Comparison of ENCODE assay signal across 26 mouse cellular contexts in genomic region chr8:119632909-119633308, GRCm38 (mm10). TPM values are rescaled to one million over a fixed set of nuclear protein-coding genes. Genes with fewer than 3 reads are reported as not detected.
DNase-seq lines count a peak whose midpoint lies in the region; ATAC-seq and TF ChIP-seq lines count a peak whose summit lies in the region.
"Had no signal": no experiment of that assay in that cellular context is flagged by ENCODE, and none has a peak within 500 bp of the region (broad histone marks: within the 10 kb centered on the region; RNA-seq: fewer than 3 reads in every experiment).

No protein-coding gene starts in this region.

- peaks cover 55% of the 10 kb centered on the region for H3K27me3 ChIP-seq in hindbrain, embryonic 10.5 days (ENCODE audit: insufficient read depth, poor library complexity, severe bottlenecking)
- H3K27me3 ChIP-seq in hindbrain, postnatal 0 days (ENCODE audit: insufficient read depth, low read length) = no peaks in the 10 kb centered on the region
- peaks cover 20% of the 10 kb centered on the region for H3K27me3 ChIP-seq in neural tube, embryonic 13.5 days
- peaks cover 61% of the 10 kb centered on the region for H3K27me3 ChIP-seq in limb, embryonic 10.5 days (ENCODE audit: low read depth, poor library complexity, severe bottlenecking)

- H3K4me2 ChIP-seq in hindbrain, postnatal 0 days (ENCODE audit: low read depth, low read length) = no peak overlapping the region
- no peak overlapping the region for H3K4me2 ChIP-seq in neural tube, embryonic 13.5 days

- ATAC-seq in frontal cortex, adult (ENCODE audit: low TSS enrichment) = peak; percentile 51
- no peak for ATAC-seq in hindbrain, postnatal 0 days
- no peak for ATAC-seq in neural tube, embryonic 13.5 days (ENCODE audit: low read depth)
- ATAC-seq: CD4-positive, CD25-positive, alpha-beta regulatory T cell, adult 4 months; forebrain, embryonic 16.5 days; liver, postnatal 0 days had no signal

- H3K36me3 ChIP-seq in hindbrain, embryonic 10.5 days = no peaks in the 10 kb centered on the region
- H3K36me3 ChIP-seq in hindbrain, postnatal 0 days (ENCODE audit: insufficient read depth, low read length) = no peaks in the 10 kb centered on the region
- no peaks in the 10 kb centered on the region for H3K36me3 ChIP-seq in neural tube, embryonic 13.5 days
- no peaks in the 10 kb centered on the region for H3K36me3 ChIP-seq in limb, embryonic 10.5 days

- H3K4me1 ChIP-seq in hindbrain, embryonic 10.5 days (replicated peaks) = peaks cover 87% of the 10 kb centered on the region
- H3K4me1 ChIP-seq in hindbrain, postnatal 0 days (ENCODE audit: insufficient read depth, low read length) = 0 out of 2 replicates have a peak, but pooled peaks cover 4% of the 10 kb centered on the region
- H3K4me1 ChIP-seq in neural tube, embryonic 13.5 days (replicated peaks) = peaks cover 33% of the 10 kb centered on the region
- peaks cover 53% of the 10 kb centered on the region for H3K4me1 ChIP-seq in limb, embryonic 10.5 days

- no peak for DNase-seq in frontal cortex, postnatal 10 days (ENCODE audit: low spot score in 2 of 2)
- DNase-seq in hindbrain, embryonic 10.5 days (ENCODE audit: low spot score) = no peak
- DNase-seq in hindbrain, postnatal 0 days (ENCODE audit: low spot score) = no peak
- DNase-seq in neural tube, embryonic 10.5 days (ENCODE audit: extremely low spot score, low spot score) = no peak
- DNase-seq in limb, embryonic 10.5 days (ENCODE audit: low spot score) = no peak
- no peak for DNase-seq in adrenal gland, adult 8-10 months
- DNase-seq: cerebellum, adult 18-20 months; cerebellum, postnatal 36 days; kidney, postnatal 4 days; layer of hippocampus, postnatal 36 days; liver, postnatal 0 days; lung, postnatal 10 days; right cerebral cortex, postnatal 4 days; thymus, postnatal 14 days had no signal

- no peaks in the 10 kb centered on the region for H3K9me3 ChIP-seq in hindbrain, embryonic 10.5 days
- H3K9me3 ChIP-seq in hindbrain, postnatal 0 days (ENCODE audit: low read length) = no peaks in the 10 kb centered on the region
- H3K9me3 ChIP-seq in neural tube, embryonic 13.5 days = no peaks in the 10 kb centered on the region
- no peaks in the 10 kb centered on the region for H3K9me3 ChIP-seq in limb, embryonic 10.5 days (replicated peaks)

- WGBS in hindbrain, embryonic 10.5 days = 45% methylated on average over 29 of the region's 29 CpGs
- WGBS in hindbrain, postnatal 0 days = 52% methylated on average over 29 of the region's 29 CpGs
- 55% methylated on average over 29 of the region's 29 CpGs for WGBS in neural tube, embryonic 13.5 days
- 54% methylated on average over 29 of the region's 29 CpGs for WGBS in limb, embryonic 10.5 days

- no peak overlapping the region for H3K9ac ChIP-seq in hindbrain, postnatal 0 days (replicated peaks; ENCODE audit: low read length)
- 0 out of 2 replicates have a peak overlapping the region, but pooled peaks have one; percentile 26 for H3K9ac ChIP-seq in neural tube, embryonic 13.5 days
- H3K9ac ChIP-seq: liver, postnatal 0 days had no signal

- no peak for TF ChIP-seq CTCF in hindbrain, postnatal 0 days (IDR thresholded peaks at IDR 0.05; ENCODE audit: low read depth)

- H3K27ac ChIP-seq in hindbrain, embryonic 10.5 days = peak overlapping the region; percentile 64
- no peak overlapping the region for H3K27ac ChIP-seq in hindbrain, postnatal 0 days
- H3K27ac ChIP-seq in neural tube, embryonic 13.5 days (replicated peaks) = no peak overlapping the region
- H3K27ac ChIP-seq in limb, embryonic 10.5 days = 0 out of 2 replicates have a peak overlapping the region, but pooled peaks have one; percentile 14

- H3K4me3 ChIP-seq in hindbrain, embryonic 10.5 days = 0 out of 2 replicates have a peak overlapping the region, but pooled peaks have one; percentile 6
- H3K4me3 ChIP-seq in hindbrain, postnatal 0 days (ENCODE audit: low read length) = no peak overlapping the region
- H3K4me3 ChIP-seq in neural tube, embryonic 13.5 days = no peak overlapping the region
- H3K4me3 ChIP-seq in limb, embryonic 10.5 days = no peak overlapping the region

RNA-seq across cellular contexts. Expression of gene Kcng4, which starts 2.6 kb away (rescaled TPM):
- 0.16 and 0.29 TPM in 2 replicates for polyA plus RNA-seq in hindbrain, embryonic 10.5 days (2016; fragmentation: Nextera tagmentation; extraction: Ambion mirVana)
- total RNA-seq in hindbrain, postnatal 0 days (2014; rRNA removed) = 0.11 and 0.73 TPM in 2 replicates
- polyA plus RNA-seq in hindbrain, postnatal 0 days (2015; fragmentation: Nextera tagmentation; extraction: Ambion mirVana) = 0.19 and 0.21 TPM in 2 replicates
- polyA plus RNA-seq in neural tube, embryonic 13.5 days (2015; fragmentation: Nextera tagmentation; extraction: Ambion mirVana) = not detected in 2 replicates
- polyA plus RNA-seq in limb, embryonic 10.5 days (2016; fragmentation: Nextera tagmentation; extraction: Ambion mirVana) = 0.04 TPM in 1 of 2 replicates, not detected in the other
- total RNA-seq in adrenal gland, adult 8-10 months (2022) = 1 to 10 TPM in 2 of 4 experiments, under 1 TPM in 2; 0.58 to 1.5 (median 1.2) TPM
- total RNA-seq: megakaryocyte progenitor cell, adult 5-6 weeks had no signal
- polyA plus RNA-seq: CD4-positive, CD25-positive, alpha-beta regulatory T cell, adult 4 months; forebrain, embryonic 16.5 days; liver, adult 2 months; liver, postnatal 0 days had no signal

RNA-seq across cellular contexts. Expression of gene Adad2, which starts 20.4 kb away (rescaled TPM):
- polyA plus RNA-seq in hindbrain, embryonic 10.5 days (2016; fragmentation: Nextera tagmentation; extraction: Ambion mirVana) = 0.16 and 0.41 TPM in 2 replicates
- 0.63 and 1.0 TPM in 2 replicates for total RNA-seq in hindbrain, postnatal 0 days (2014; rRNA removed)
- polyA plus RNA-seq in hindbrain, postnatal 0 days (2015; fragmentation: Nextera tagmentation; extraction: Ambion mirVana) = 0.11 TPM in 1 of 2 replicates, not detected in the other
- not detected in 2 replicates for polyA plus RNA-seq in neural tube, embryonic 13.5 days (2015; fragmentation: Nextera tagmentation; extraction: Ambion mirVana)
- not detected in 2 replicates for polyA plus RNA-seq in limb, embryonic 10.5 days (2016; fragmentation: Nextera tagmentation; extraction: Ambion mirVana)
- total RNA-seq in adrenal gland, adult 8-10 months (2022) = not detected
- total RNA-seq: adrenal gland, postnatal 4 days; gastrocnemius, postnatal 4 days; heart, postnatal 25 days; liver, adult 2 months; megakaryocyte progenitor cell, adult 5-6 weeks had no signal
- polyA plus RNA-seq: CD4-positive, CD25-positive, alpha-beta regulatory T cell, adult 4 months; forebrain, embryonic 16.5 days; kidney, embryonic 14.5 days; liver, adult 2 months; liver, postnatal 0 days; neural tube, embryonic 11.5 days had no signal

RNA-seq across cellular contexts. Expression of gene Taf1c, which starts 27.9 kb away (rescaled TPM):
- 16.8 and 17.4 TPM in 2 replicates for polyA plus RNA-seq in hindbrain, embryonic 10.5 days (2016; fragmentation: Nextera tagmentation; extraction: Ambion mirVana)
- 19.8 and 29.7 TPM in 2 replicates for total RNA-seq in hindbrain, postnatal 0 days (2014; rRNA removed)
- polyA plus RNA-seq in hindbrain, postnatal 0 days (2015; fragmentation: Nextera tagmentation; extraction: Ambion mirVana) = 7.9 and 9.4 TPM in 2 replicates
- 13.5 and 14.7 TPM in 2 replicates for polyA plus RNA-seq in neural tube, embryonic 13.5 days (2015; fragmentation: Nextera tagmentation; extraction: Ambion mirVana)
- 15.8 and 16.0 TPM in 2 replicates for polyA plus RNA-seq in limb, embryonic 10.5 days (2016; fragmentation: Nextera tagmentation; extraction: Ambion mirVana)
- 10 to 100 TPM; 13.1 to 16.3 (median 15.3) TPM for total RNA-seq in adrenal gland, adult 8-10 months (2022)

RNA-seq across cellular contexts. Expression of gene Wfdc1, which starts 33.3 kb away (rescaled TPM):
- polyA plus RNA-seq in hindbrain, embryonic 10.5 days (2016; fragmentation: Nextera tagmentation; extraction: Ambion mirVana) = 9.6 and 11.6 TPM in 2 replicates
- total RNA-seq in hindbrain, postnatal 0 days (2014; rRNA removed) = 20.6 and 24.1 TPM in 2 replicates
- 10.6 and 12.0 TPM in 2 replicates for polyA plus RNA-seq in hindbrain, postnatal 0 days (2015; fragmentation: Nextera tagmentation; extraction: Ambion mirVana)
- polyA plus RNA-seq in neural tube, embryonic 13.5 days (2015; fragmentation: Nextera tagmentation; extraction: Ambion mirVana) = 2.8 and 3.4 TPM in 2 replicates
- polyA plus RNA-seq in limb, embryonic 10.5 days (2016; fragmentation: Nextera tagmentation; extraction: Ambion mirVana) = 0.10 TPM in 1 of 2 replicates, not detected in the other
- total RNA-seq in adrenal gland, adult 8-10 months (2022) = 10 to 100 TPM in 3 of 4 experiments, 1 to 10 TPM in 1; 9.0 to 14.0 (median 12.8) TPM
- total RNA-seq: megakaryocyte progenitor cell, adult 5-6 weeks had no signal
- polyA plus RNA-seq: CD4-positive, CD25-positive, alpha-beta regulatory T cell, adult 4 months had no signal

RNA-seq across cellular contexts. Expression of gene Dnaaf1, which starts 57.9 kb away (rescaled TPM):
- polyA plus RNA-seq in hindbrain, embryonic 10.5 days (2016; fragmentation: Nextera tagmentation; extraction: Ambion mirVana) = 0.39 and 1.3 TPM in 2 replicates
- 0.04 TPM in 1 of 2 replicates, not detected in the other for total RNA-seq in hindbrain, postnatal 0 days (2014; rRNA removed)
- polyA plus RNA-seq in hindbrain, postnatal 0 days (2015; fragmentation: Nextera tagmentation; extraction: Ambion mirVana) = 0.42 and 0.48 TPM in 2 replicates
- 0.18 and 0.25 TPM in 2 replicates for polyA plus RNA-seq in neural tube, embryonic 13.5 days (2015; fragmentation: Nextera tagmentation; extraction: Ambion mirVana)
- polyA plus RNA-seq in limb, embryonic 10.5 days (2016; fragmentation: Nextera tagmentation; extraction: Ambion mirVana) = 0.06 and 0.14 TPM in 2 replicates
- total RNA-seq in adrenal gland, adult 8-10 months (2022) = not detected
- total RNA-seq: gastrocnemius, adult 18-20 months; gastrocnemius, postnatal 4 days; heart, postnatal 25 days; liver, adult 2 months had no signal
- polyA plus RNA-seq: CD4-positive, CD25-positive, alpha-beta regulatory T cell, adult 4 months; liver, adult 2 months; liver, postnatal 0 days; neural tube, embryonic 11.5 days had no signal

Comparison
In these comparisons a context has a peak if more than half of its experiments do, and no peak if none do; other contexts are left out.
1. H3K27ac ChIP-seq: peak in hindbrain, embryonic 10.5 days (single experiment) and limb, embryonic 10.5 days (single experiment); none in hindbrain, postnatal 0 days (single experiment) and neural tube, embryonic 13.5 days (single experiment).